Mouse (Mus musculus) embryo, embryonic 11.5 days (tissue): ENCODE data around the gene Arhgap35.

Experiments used
- DNase-seq: peaks from one replicate; pipeline ENCODE4 v3.0.0-alpha.2; 2012; ENCODE audit warnings: low read depth, low spot score

Gene Arhgap35

DNA sequence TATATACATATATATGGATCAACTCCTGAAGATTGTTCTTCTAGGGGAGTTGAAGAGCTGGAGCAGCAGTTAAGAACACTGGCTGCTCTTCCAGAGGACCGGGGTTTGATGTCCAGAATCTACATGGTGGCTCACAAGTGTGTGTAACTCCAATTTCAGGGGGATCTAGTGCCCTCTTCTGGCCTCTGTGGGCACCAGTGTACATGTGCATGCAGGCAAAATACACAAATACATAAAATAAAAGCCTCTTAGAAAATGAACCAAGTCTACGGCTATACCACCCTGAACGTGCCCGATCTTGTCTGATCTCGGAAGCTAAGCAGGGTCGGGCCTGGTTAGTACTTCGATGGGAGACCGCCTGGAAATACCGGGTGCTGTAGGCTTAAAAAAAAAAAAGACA is 143.2 kb downstream of the Arhgap35 start:
- DNase-seq = no peak

DNA sequence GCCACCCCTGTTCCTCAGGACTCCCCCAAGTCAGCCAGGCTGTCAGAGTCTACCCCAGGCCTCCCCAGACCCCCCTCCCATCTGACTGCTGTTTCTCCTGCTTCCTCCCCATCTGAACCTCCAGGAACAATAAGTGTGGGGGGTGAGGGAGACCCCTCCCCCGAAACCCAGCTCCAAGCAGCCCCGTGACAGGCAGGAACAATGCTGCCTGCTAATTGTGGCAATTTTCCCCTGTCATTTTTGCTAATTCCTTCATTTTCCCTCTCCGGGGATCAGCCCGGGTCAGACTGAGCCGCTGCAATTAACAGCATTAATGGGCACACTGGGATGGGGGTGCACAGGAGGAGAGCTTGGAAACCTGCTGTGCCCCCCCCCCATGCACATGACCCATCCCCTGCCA is 146.7 kb downstream of the Arhgap35 start:
- DNase-seq = no peak

DNA sequence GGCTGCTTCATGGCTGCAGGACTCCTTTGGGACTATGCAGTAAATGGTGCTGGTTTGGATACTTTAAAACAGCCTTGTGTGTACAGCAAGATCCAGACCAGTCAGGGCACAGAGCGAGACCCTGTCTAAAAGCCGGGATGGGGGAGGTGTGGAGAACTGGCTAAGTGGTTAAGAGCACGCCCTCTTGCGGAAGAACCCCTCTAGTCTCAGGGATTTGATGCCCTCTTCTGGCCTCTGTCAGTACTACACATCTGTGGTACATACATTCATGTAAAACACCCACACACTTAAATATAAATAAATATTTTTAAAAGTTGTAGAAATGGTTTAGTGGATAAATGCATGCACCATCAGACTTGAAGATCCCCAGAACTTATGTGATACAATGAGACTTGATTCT is 148.2 kb downstream of the Arhgap35 start:
- DNase-seq = no peak

DNA sequence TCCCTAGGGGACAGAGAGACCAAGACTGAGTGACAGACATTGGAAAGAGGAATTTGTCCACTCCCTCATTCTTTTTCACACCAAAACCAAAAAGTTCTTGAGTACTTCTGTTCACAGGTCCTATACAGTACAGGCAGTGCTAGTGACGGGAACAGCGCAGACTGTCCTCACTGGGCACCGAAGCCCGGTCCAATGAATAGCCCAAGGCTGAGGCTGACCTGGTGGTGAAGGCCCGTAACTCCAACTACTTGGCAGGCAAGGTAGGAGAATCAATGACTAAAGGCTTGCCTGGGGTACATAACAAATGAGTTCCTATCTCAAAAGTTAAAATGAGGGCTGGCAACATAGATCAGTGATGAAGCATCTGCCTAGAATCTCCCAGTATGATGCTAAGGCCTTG is 149.2 kb downstream of the Arhgap35 start:
- no peak for DNase-seq

DNA sequence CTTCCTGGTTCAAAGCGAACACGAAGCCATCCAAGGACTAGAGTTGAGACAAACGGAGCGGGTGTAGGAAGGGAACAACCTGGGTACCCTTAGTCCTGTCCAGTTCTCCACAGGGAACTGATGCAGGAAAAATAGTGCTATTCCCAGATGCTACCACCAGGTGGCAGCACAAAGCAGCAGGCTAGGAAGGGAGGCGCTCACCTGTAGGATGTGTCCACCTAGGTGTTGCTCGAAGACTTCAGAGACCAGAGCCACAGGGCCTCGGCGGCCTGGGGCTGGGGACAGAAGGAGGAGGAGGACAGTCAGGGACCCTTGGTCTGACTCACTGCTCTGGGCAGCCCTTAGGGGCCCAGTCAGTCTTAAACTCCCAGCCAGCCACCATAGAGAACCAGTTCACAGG is 149.6 kb downstream of the Arhgap35 start:
- DNase-seq = peak; percentile 55

DNA sequence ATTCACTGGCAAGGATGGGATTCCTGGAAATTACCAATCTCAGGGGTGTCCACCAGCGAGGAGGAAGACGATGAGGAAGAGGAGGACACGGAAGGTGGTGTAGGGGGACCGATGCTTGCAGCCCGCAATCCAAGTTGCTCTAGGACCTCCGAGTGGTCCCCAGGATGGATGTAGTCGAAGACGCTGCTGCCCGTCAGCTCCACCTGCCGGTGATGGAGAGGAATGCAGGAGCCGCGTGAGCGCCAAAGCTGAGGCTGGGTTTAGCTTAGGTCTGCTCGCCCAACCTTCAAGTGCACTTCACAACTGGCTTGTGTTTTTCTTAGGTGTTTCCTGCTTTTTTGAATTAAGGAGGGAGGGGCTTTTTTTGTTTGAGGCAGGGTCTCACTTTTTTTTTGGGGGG is 151.6 kb downstream of the Arhgap35 start:
- DNase-seq = peak; percentile 72

DNA sequence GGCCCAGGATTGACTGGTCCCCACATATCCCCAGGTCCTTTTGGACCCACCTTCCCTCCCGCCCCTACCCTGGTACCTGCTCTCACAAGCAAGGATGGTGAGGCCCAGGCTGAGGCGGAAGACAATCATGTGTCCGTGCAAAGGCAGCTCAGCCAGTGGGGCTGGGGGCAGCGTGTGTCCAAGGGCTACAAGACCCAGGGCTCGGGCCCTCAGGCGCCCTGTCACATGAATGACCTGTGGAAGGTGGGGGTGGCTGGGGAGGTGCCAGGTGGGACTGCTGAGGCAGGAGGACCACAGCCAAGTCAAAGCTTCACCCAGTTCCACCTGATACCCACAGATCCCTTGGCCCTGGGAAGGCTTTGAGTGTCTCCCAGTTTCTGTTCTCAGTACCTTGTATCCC is 153.1 kb downstream of the Arhgap35 start:
- DNase-seq = no peak

DNA sequence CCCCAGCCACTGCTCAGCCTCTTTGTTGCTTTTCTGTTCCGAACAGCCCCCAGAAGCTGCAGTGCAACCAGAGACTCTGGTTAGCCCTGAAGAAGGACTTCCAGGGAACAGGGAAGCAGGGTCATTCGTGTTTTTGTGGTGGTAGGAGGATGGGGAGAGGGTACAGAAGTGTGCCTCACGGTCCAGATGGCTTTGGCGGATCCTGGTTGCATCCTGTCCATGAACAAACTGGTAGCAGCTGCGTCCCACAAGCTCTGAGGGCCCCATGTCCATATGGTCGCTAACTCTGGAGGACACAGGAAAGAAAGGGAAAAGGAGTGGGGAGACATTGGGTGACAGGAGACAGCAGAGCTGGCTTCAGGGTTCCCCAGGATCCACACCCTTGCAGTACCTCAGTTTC is 153.6 kb downstream of the Arhgap35 start:
- no peak for DNase-seq

DNA sequence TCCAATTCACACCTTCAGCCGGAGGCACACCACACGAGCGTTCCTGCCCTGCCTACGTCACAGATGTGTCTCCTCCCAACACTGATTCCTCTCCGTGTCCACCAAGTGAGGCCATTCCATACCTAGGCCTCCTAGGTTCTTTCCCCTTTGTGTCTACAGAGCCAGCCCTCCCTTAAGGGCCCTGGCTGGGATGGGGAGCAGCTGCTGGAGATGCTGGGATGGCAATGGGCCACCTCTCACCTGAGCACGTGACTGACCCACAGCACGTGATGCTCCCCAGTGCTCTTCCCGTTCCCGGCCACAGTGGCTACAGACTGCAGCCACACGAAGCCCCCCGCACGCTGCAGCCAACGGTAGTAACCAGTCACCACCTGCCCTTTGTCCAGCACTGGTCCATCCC is 154.2 kb downstream of the Arhgap35 start:
- DNase-seq = no peak

DNA sequence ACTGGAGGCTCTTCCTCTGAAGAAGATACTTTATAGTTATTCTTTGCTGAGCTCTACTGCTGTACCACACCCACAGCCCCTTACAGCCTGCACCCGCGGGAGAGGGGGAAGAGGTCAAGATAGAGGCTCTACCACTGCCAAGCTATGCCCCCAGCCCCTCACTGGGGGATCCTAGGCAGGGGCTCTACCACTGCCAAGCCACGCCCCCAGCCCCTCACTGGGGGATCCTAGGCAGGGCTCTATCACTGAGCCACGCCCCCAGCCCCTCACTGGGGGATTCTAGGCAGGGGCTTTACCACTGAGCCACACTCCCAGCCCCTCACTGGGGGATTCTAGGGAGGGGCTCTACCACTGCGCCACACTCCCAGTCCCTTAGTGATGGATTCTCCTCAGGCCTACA is 158.5 kb downstream of the Arhgap35 start:
- DNase-seq = no peak

DNA sequence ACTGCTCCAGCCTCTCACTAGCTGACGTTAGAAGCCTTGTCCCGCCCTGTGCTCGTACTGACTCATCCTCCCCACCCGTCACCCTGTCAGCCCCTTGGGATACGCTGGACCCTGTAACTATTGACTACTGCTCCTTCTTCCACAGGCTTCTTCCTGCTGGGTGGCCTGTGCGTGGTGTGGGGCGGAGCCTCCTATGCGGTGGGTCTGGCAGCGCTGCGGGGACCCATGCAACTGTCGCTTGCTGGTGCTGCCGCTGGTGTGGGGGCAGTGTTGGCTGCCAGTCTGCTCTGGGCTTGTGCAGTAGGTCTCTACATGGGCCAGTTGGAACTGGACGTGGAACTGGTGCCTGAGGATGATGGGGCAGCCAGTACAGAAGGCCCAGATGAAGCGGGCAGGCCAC is 159.8 kb downstream of the Arhgap35 start:
- DNase-seq = no peak

DNA sequence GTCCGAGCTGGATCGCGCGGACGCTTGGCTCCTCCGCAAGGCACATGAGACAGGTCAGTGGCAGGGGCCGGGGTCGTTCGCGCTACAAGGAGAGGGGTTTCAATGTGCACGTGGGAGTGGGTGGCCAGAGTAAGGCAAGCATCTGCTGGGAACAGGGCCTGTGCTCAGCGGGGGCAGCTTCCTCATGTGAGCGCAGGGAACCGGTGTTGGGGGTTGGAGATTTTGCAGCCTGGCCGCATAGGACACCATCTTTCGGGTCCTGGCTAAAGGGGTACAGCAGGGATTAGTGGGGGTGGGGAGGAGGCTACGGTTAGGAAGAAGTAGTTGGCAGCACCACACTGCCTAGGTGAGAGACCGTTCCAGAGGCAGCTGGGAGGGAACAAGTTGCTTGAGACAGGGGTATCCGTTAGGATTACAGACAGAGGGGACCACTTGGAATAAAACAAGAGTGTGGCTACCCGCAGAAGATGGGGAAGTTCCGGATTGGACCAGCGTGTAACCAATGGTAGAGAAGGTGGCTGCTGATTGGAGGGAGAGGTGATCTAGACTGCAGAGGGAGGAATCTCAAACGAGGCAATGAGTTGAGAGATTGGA is 161.6 kb downstream of the Arhgap35 start:
- peak; percentile 39 for DNase-seq

DNA sequence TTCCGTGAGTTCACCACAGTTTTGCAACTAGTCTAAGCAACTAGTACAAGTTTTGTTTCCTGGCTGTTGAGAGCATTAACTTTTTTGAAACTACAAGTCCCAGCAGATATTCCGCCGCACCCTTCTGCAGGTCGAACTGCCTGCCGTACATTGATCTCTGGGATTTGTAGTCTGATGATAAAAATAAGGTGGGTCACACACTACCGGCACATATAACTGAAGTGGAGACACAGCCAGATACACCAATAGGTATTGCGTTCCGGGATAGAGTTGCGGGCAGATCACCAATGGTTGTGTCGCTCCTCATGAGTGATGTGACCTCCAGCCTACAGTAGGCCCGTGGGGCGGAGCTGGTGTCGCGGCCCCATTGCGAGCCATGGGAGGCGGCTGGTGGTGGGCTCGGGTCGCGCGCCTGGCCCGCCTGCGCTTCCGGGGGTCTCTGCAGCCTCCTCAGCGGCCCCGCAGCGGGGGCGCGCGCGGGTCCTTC is 162.2 kb downstream of the Arhgap35 start, which contains the start of gene Tmem160:
Gene Tmem160 (plus strand): TSS at position 193 of the 487 bp plus-strand sequence.
- DNase-seq = peak; percentile 74

DNA sequence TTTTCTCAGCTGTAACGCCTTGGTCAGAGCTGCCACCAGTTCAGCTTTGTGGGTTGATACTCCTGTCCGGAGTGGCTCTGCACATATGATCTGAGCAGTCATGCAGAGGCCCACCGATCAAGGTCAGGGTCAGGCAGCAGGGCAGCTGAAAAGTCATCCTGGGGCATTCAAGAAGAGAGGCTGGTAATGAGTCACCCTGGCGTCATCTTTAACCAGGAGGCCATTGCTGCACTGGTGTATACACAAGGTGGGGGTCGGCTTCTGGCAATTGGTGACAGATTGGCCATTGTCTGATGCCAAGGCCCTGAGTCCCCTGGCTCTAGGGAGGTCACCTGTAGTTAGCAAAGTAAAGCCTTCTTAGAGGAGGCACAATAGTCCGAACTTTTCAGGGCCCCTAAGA is 163.1 kb downstream of the Arhgap35 start:
- DNase-seq = no peak
